Mouse (Mus musculus) gonadal fat pad, adult 2 months (tissue): ENCODE data around the gene Rnf144b. TPM values are rescaled to one million over a fixed set of nuclear protein-coding genes. Genes with fewer than 3 reads are reported as not detected.

Experiments
- DNase-seq: peaks from one replicate; pipeline ENCODE4 v3.0.0-alpha.2; 2012; ENCODE audit warnings: low read depth
- polyA plus RNA-seq: library from polyadenylated mRNA; depleted of rRNA; stranded (reverse); fragments of >200 nt; gene quantifications from 2 replicates; pipeline ENCODE4 v1.2.3, GENCODE M21; 2012

Rnf144b gene
- polyA plus RNA-seq, 1 experiment = 22.6 TPM

GRCm38 (mm10) chr13:47124449-47124848 lies 2.0 kb downstream of the Rnf144b start:
- no peak for DNase-seq

GRCm38 (mm10) chr13:47124986-47125385 lies 2.5 kb downstream of the Rnf144b start:
- no peak for DNase-seq

- no peak for DNase-seq
Measured at GRCm38 (mm10) chr13:47125595-47125994, 3.1 kb downstream of the Rnf144b start.

GRCm38 (mm10) chr13:47129090-47129489 lies 6.6 kb downstream of the Rnf144b start:
- no peak for DNase-seq

- no peak for DNase-seq
Measured at GRCm38 (mm10) chr13:47133058-47133457, 10.6 kb downstream of the Rnf144b start.

- no peak for DNase-seq
Measured at GRCm38 (mm10) chr13:47134836-47135235, 12.4 kb downstream of the Rnf144b start.

GRCm38 (mm10) chr13:47135741-47136140 lies 13.3 kb downstream of the Rnf144b start:
- DNase-seq = no peak

- no peak for DNase-seq
Measured at GRCm38 (mm10) chr13:47142764-47143163, 20.3 kb downstream of the Rnf144b start.

- DNase-seq = no peak
Measured at GRCm38 (mm10) chr13:47145939-47146338, 23.5 kb downstream of the Rnf144b start.

- DNase-seq = no peak
Measured at GRCm38 (mm10) chr13:47146388-47146787, 23.9 kb downstream of the Rnf144b start.

- DNase-seq = no peak
Measured at GRCm38 (mm10) chr13:47148573-47148972, 26.1 kb downstream of the Rnf144b start.

- DNase-seq = no peak
Measured at GRCm38 (mm10) chr13:47149993-47150392, 27.5 kb downstream of the Rnf144b start.

GRCm38 (mm10) chr13:47151060-47151459 lies 28.6 kb downstream of the Rnf144b start:
- no peak for DNase-seq

- no peak for DNase-seq
Measured at GRCm38 (mm10) chr13:47152390-47152789, 29.9 kb downstream of the Rnf144b start.

GRCm38 (mm10) chr13:47153206-47153605 lies 30.8 kb downstream of the Rnf144b start:
- DNase-seq = no peak

- DNase-seq = no peak
Measured at GRCm38 (mm10) chr13:47154866-47155265, 32.4 kb downstream of the Rnf144b start.

GRCm38 (mm10) chr13:47156841-47157240 lies 34.4 kb downstream of the Rnf144b start:
- no peak for DNase-seq

GRCm38 (mm10) chr13:47162001-47162400 lies 39.5 kb downstream of the Rnf144b start:
- DNase-seq = peak; percentile 85

GRCm38 (mm10) chr13:47164732-47165131 lies 42.3 kb downstream of the Rnf144b start:
- no peak for DNase-seq

- no peak for DNase-seq
Measured at GRCm38 (mm10) chr13:47165261-47165660, 42.8 kb downstream of the Rnf144b start.

GRCm38 (mm10) chr13:47168484-47168883 lies 46.0 kb downstream of the Rnf144b start:
- DNase-seq = no peak

GRCm38 (mm10) chr13:47170026-47170425 lies 47.6 kb downstream of the Rnf144b start:
- DNase-seq = no peak

GRCm38 (mm10) chr13:47170811-47171555 lies 48.5 kb downstream of the Rnf144b start:
- no peak for DNase-seq

- DNase-seq = no peak
Measured at GRCm38 (mm10) chr13:47172891-47173290, 50.4 kb downstream of the Rnf144b start.
